Mouse (Mus musculus) MEL (cell line): ENCODE data around the gene Shcbp1l. TPM values are rescaled to one million over a fixed set of nuclear protein-coding genes. Genes with fewer than 3 reads are reported as not detected.

Source experiments
- DNase-seq: peaks from one replicate; pipeline ENCODE4 v3.0.0; 2011; ENCODE audit warnings: low read depth, low spot score
- H3K27ac ChIP-seq: 2 replicates; pipeline ENCODE4 v1.5.1; 2012; ENCODE audit warnings: low read depth, mild to moderate bottlenecking, control low read depth, low read length, moderate library complexity; ENCODE audit not compliant: control insufficient read depth
- H3K27me3 ChIP-seq, 2 experiments: fragments of 150-350 bp in 1 of 2; sonication (generic) in 1 of 2; 2 replicates each; pipeline ENCODE4 v1.6.1; 2012; ENCODE audit warnings: low read length in 2 of 2, mild to moderate bottlenecking in 2 of 2, improper control_type of control experiment in 1 of 2, moderate library complexity in 1 of 2; ENCODE audit not compliant: insufficient read depth in 2 of 2, control insufficient read depth in 1 of 2
- H3K36me3 ChIP-seq, 2 experiments: 2 replicates each; pipeline ENCODE4 v1.6.1; 2012 to 2014; ENCODE audit warnings: low read length in 2 of 2, improper control_type of control experiment in 1 of 2, inconsistent platforms in 1 of 2, mild to moderate bottlenecking in 1 of 2; ENCODE audit not compliant: insufficient read depth in 2 of 2, control insufficient read depth in 1 of 2
- H3K4me1 ChIP-seq, 2 experiments: fragments of 150-350 bp in 1 of 2; sonication (generic) in 1 of 2; 2 replicates each; pipeline ENCODE4 v1.6.1; 2012; ENCODE audit warnings: low read length in 2 of 2, improper control_type of control experiment in 1 of 2, mild to moderate bottlenecking in 1 of 2; ENCODE audit not compliant: insufficient read depth in 2 of 2, control insufficient read depth in 1 of 2
- H3K4me3 ChIP-seq, 2 experiments: fragments of 150-350 bp in 1 of 2; sonication (generic) in 1 of 2; 2 replicates each; pipeline ENCODE4 v1.5.1; 2012; ENCODE audit warnings: low read depth in 2 of 2, low read length in 2 of 2, mild to moderate bottlenecking in 2 of 2, moderate library complexity in 2 of 2, control low read depth in 1 of 2, improper control_type of control experiment in 1 of 2; ENCODE audit not compliant: control insufficient read depth in 1 of 2, insufficient read depth in 1 of 2
- H3K79me2 ChIP-seq: 2 replicates; pipeline ENCODE4 v1.6.1; 2012; ENCODE audit warnings: mild to moderate bottlenecking, low read length, moderate library complexity; ENCODE audit not compliant: control insufficient read depth, poor library complexity, insufficient read depth
- H3K9ac ChIP-seq: 2 replicates; pipeline ENCODE4 v1.6.1; 2012; ENCODE audit warnings: low read depth, mild to moderate bottlenecking, control low read depth, low read length, moderate library complexity; ENCODE audit not compliant: control insufficient read depth, poor library complexity, severe bottlenecking
- H3K9me3 ChIP-seq: fragments of 150-350 bp; sonication (generic); replicated peaks from 2 replicates; pipeline ENCODE4 v1.6.1; 2012; ENCODE audit warnings: mild to moderate bottlenecking, low read length, improper control_type of control experiment, moderate library complexity; ENCODE audit not compliant: insufficient read depth
- BHLHE40 ChIP-seq: IDR thresholded peaks from 2 replicates; pipeline ENCODE4 v1.6.1; 2012; ENCODE audit warnings: low read depth, mild to moderate bottlenecking, inconsistent platforms, low read length, improper control_type of control experiment, borderline replicate concordance
- CHD1 ChIP-seq: IDR thresholded peaks from 2 replicates; pipeline ENCODE4 v1.6.1; 2012; ENCODE audit warnings: low read depth, mild to moderate bottlenecking, inconsistent platforms, low read length, improper control_type of control experiment
- CHD2 ChIP-seq: IDR thresholded peaks from 2 replicates; pipeline ENCODE4 v1.6.1; 2011; ENCODE audit warnings: low read length, improper control_type of control experiment
- CTCF ChIP-seq, 3 experiments: IDR thresholded peaks in 2 of 3; conservative IDR thresholded peaks in 1 of 3; 2 replicates each; pipeline ENCODE4 v1.5.1; 2011 to 2012; ENCODE audit warnings: low read length in 3 of 3, low read depth in 2 of 3, mild to moderate bottlenecking in 2 of 3, improper control_type of control experiment in 1 of 3, inconsistent platforms in 1 of 3, mixed read lengths in 1 of 3, moderate library complexity in 1 of 3; ENCODE audit not compliant: control insufficient read depth in 1 of 3, insufficient read depth in 1 of 3, poor library complexity in 1 of 3, severe bottlenecking in 1 of 3
- E2F4 ChIP-seq: IDR thresholded peaks from 2 replicates; pipeline ENCODE4 v1.6.1; 2011; ENCODE audit warnings: low read depth, low read length, improper control_type of control experiment, borderline replicate concordance
- ETS1 ChIP-seq: IDR thresholded peaks from 2 replicates; pipeline ENCODE4 v1.6.1; 2012; ENCODE audit warnings: low read depth, mild to moderate bottlenecking, inconsistent platforms, low read length, improper control_type of control experiment, moderate library complexity
- HCFC1 ChIP-seq: IDR thresholded peaks from 2 replicates; pipeline ENCODE4 v1.6.1; 2012; ENCODE audit warnings: low read depth, mild to moderate bottlenecking, inconsistent platforms, low read length, improper control_type of control experiment, moderate library complexity
- JUND ChIP-seq: IDR thresholded peaks from 2 replicates; pipeline ENCODE4 v1.6.1; 2011; ENCODE audit warnings: low read depth, mild to moderate bottlenecking, improper control_type of control experiment, low read length
- MEF2A ChIP-seq: IDR thresholded peaks from 2 replicates; pipeline ENCODE4 v1.6.1; 2014; ENCODE audit warnings: low read depth, mild to moderate bottlenecking, inconsistent platforms, low read length, improper control_type of control experiment; ENCODE audit not compliant: poor library complexity, insufficient replicate concordance, severe bottlenecking; ENCODE audit errors: extremely low read depth
- MXI1 ChIP-seq: IDR thresholded peaks from 2 replicates; pipeline ENCODE4 v1.6.1; 2011; ENCODE audit warnings: mild to moderate bottlenecking, low read depth, low read length, improper control_type of control experiment
- MYB ChIP-seq: IDR thresholded peaks from 2 replicates; pipeline ENCODE4 v1.6.1; 2011; ENCODE audit warnings: mild to moderate bottlenecking, low read depth, low read length, improper control_type of control experiment
- NRF1 ChIP-seq: IDR thresholded peaks from 2 replicates; pipeline ENCODE4 v1.6.1; 2014; ENCODE audit warnings: low read depth, mild to moderate bottlenecking, inconsistent platforms, low read length, improper control_type of control experiment, moderate library complexity; ENCODE audit not compliant: poor library complexity, insufficient read depth, severe bottlenecking
- POLR2AphosphoS2 ChIP-seq: IDR thresholded peaks from 2 replicates; pipeline ENCODE4 v1.6.1; 2011; ENCODE audit warnings: low read length, improper control_type of control experiment
- POLR2AphosphoS5 ChIP-seq: IDR thresholded peaks from 2 replicates; pipeline ENCODE4 v1.6.1; 2012; ENCODE audit warnings: low read depth, borderline replicate concordance, mild to moderate bottlenecking, inconsistent platforms, low read length, moderate library complexity, mixed read lengths
- RAD21 ChIP-seq: IDR thresholded peaks from 2 replicates; pipeline ENCODE4 v1.6.1; 2011; ENCODE audit warnings: mild to moderate bottlenecking, low read depth, low read length, improper control_type of control experiment
- SIN3A ChIP-seq: IDR thresholded peaks from 2 replicates; pipeline ENCODE4 v1.6.1; 2012; ENCODE audit warnings: low read length, improper control_type of control experiment, inconsistent platforms
- SMC3 ChIP-seq: IDR thresholded peaks from 2 replicates; pipeline ENCODE4 v1.6.1; 2011; ENCODE audit warnings: low read depth, low read length, improper control_type of control experiment
- TAL1 ChIP-seq: IDR thresholded peaks from 2 replicates; pipeline ENCODE4 v1.6.1; 2012; ENCODE audit warnings: mild to moderate bottlenecking, inconsistent platforms, low read length, moderate library complexity, mixed read lengths
- TBP ChIP-seq: IDR thresholded peaks from 2 replicates; pipeline ENCODE4 v1.8.0; 2011; ENCODE audit warnings: low read depth, low read length, improper control_type of control experiment
- TCF12 ChIP-seq: IDR thresholded peaks from 2 replicates; pipeline ENCODE4 v1.6.1; 2014; ENCODE audit warnings: low read depth, mild to moderate bottlenecking, inconsistent platforms, low read length, improper control_type of control experiment, moderate library complexity
- ZMIZ1 ChIP-seq: IDR thresholded peaks from 2 replicates; pipeline ENCODE4 v1.6.1; 2012; ENCODE audit warnings: low read depth, mild to moderate bottlenecking, inconsistent platforms, low read length, improper control_type of control experiment, moderate library complexity
- polyA plus RNA-seq, 2 experiments: library from polyadenylated mRNA; stranded (reverse) in 1 of 2; unstranded in 1 of 2; fragments of >175 nt in 1 of 2; fragments of >200 nt in 1 of 2; gene quantifications; 2 replicates each; pipeline versions ENCODE4 v1.2.1 to v1.2.4; 2012; ENCODE audit warnings: low replicate concordance in 2 of 2, low read depth in 1 of 2; ENCODE audit not compliant: insufficient read length in 2 of 2, insufficient read depth in 1 of 2, missing spikeins in 1 of 2
- total RNA-seq: library from RNA; depleted of rRNA; stranded (reverse); fragments of 300-350 nt; gene quantifications from 2 replicates; pipeline ENCODE4 v1.2.3, GENCODE M21; 2012

The Shcbp1l gene
- total and polyA plus RNA-seq, 3 experiments, result 2.4 to 3.7 TPM; not detected in 1

DNA sequence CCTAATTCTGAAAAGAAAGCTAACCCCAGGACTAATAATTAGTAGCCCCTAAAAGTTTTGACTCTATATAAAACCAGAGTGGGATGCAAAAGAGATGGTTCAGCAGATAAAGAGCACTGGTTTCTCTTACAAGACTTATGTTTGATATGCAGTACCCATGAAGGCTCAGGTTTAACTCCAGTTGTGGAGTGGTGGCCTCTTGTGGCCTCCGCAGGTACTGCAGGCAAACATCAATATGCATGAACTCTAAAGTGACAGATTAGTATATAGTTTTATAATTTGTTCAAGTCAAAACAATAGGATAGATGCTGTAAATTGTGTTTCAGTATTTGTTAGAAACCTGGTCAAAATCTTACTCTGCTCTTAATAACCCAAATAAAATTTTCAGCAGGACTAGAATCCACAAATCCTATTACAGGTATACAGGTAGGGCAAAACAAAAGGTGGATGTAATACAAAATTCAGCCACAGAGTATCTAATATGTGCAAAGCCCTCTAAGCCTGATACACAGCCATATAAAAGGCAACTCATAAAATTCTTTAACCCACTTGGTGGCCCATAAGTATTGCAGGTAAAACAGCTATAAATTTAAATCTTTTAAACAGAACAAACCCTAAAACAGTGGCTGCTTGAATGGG is 55.5 kb downstream of the Shcbp1l start:
- Histone ChIP-seq H3K4me1 (peaks cover 8 to 12% of the 10 kb centered on the region in 2 experiments), H3K27ac (no peak overlapping the region), H3K79me2 (peaks cover 54% of the 10 kb centered on the region), H3K9me3 (no peaks in the 10 kb centered on the region), H3K9ac (no peak overlapping the region), H3K36me3 (peaks cover 62 to 75% of the 10 kb centered on the region in 2 experiments), H3K27me3 (no peaks in the 10 kb centered on the region), H3K4me3 (no peak overlapping the region)
- peak; percentile 84 for DNase-seq
- TF ChIP-seq HCFC1 (0 out of 2 replicates have a peak, but pooled peaks have one; percentile 28), RAD21 (no peak; the same call in 1 of the 2 replicates), SIN3A (0 out of 2 replicates have a peak, but pooled peaks have one; percentile 38), ZMIZ1 (peak; percentile 59; the same call in 1 of the 2 replicates), BHLHE40 (peak; percentile 18; the same call in 1 of the 2 replicates), JUND (0 out of 2 replicates have a peak, but pooled peaks have one; percentile 45), NRF1 (no peak), SMC3 (no peak; the same call in 1 of the 2 replicates), TAL1 (no peak), ETS1 (no peak), CTCF (IDR thresholded peaks at IDR 0.05 in 2 of 3, conservative IDR thresholded peaks at IDR 0.05 in 1 of 3; ENCODE audit: control insufficient read depth in 1 of 3, insufficient read depth in 1 of 3, low read depth in 2 of 3, low read length in 3 of 3, poor library complexity in 1 of 3, severe bottlenecking in 1 of 3) (peak; percentile 61 to 76 (median 64)), CHD2 (no peak)

- no peaks in the 10 kb centered on the region for H3K27me3 ChIP-seq
- DNase-seq, result peak; percentile 49
- no peak overlapping the region for H3K9ac ChIP-seq
Observed at GRCm38 (mm10) chr1:153481025-153481412, 56.1 kb downstream of the Shcbp1l start.

More at GRCm38 (mm10) chr1:153481025-153481412, 56.1 kb downstream of the Shcbp1l start:
- Histone ChIP-seq H3K4me1 (peaks cover 8 to 12% of the 10 kb centered on the region in 2 experiments), H3K9me3 (no peaks in the 10 kb centered on the region), H3K4me3 (no peak overlapping the region), H3K79me2 (peaks cover 58% of the 10 kb centered on the region), H3K27ac (no peak overlapping the region), H3K36me3 (peaks cover 60 to 71% of the 10 kb centered on the region in 2 experiments)
- TF ChIP-seq POLR2AphosphoS5 (no peak), POLR2AphosphoS2 (no peak), MXI1 (no peak), CHD1 (no peak), MEF2A (no peak), MYB (no peak), CHD2 (no peak), ETS1 (no peak), JUND (no peak), TCF12 (no peak), E2F4 (no peak), TBP (no peak), NRF1 (no peak)
